Mouse (Mus musculus) embryonic facial prominence, embryonic 11.5 days (tissue): ENCODE results near the gene Fam24b. TPM values are rescaled to one million over a fixed set of nuclear protein-coding genes. Genes with fewer than 3 reads are reported as not detected.

Source experiments
- ATAC-seq: fragments of 200-750 bp; cut with Nextera tagmentation; replicated peaks from 2 replicates; pipeline ENCODE4 v1.8.0; 2017; ENCODE audit warnings: low read depth; ENCODE audit not compliant: insufficient number of reproducible peaks, low FRiP score, low TSS enrichment
- DNase-seq: peaks from one replicate; pipeline ENCODE4 v3.0.0-alpha.2; 2015; ENCODE audit warnings: low spot score
- H3K27ac ChIP-seq: fragments of 300-500 bp; sonication (generic); replicated peaks from 2 replicates; pipeline ENCODE4 v1.5.1; 2014; ENCODE audit warnings: mild to moderate bottlenecking, low read depth, low read length, control low read depth
- H3K27me3 ChIP-seq: fragments of 300-500 bp; sonication (generic); 2 replicates; pipeline ENCODE4 v1.6.1; 2014; ENCODE audit warnings: mild to moderate bottlenecking, low read length, moderate library complexity, mixed read lengths; ENCODE audit not compliant: control insufficient read depth, insufficient read depth
- H3K36me3 ChIP-seq: fragments of 300-500 bp; sonication (generic); replicated peaks from 2 replicates; pipeline ENCODE4 v1.6.1; 2014; ENCODE audit warnings: low read depth, mild to moderate bottlenecking, low read length, moderate library complexity, mixed read lengths; ENCODE audit not compliant: control insufficient read depth, insufficient read depth
- H3K4me1 ChIP-seq: fragments of 300-500 bp; sonication (generic); 2 replicates; pipeline ENCODE4 v1.6.1; 2014; ENCODE audit warnings: low read length, mixed read lengths; ENCODE audit not compliant: control insufficient read depth, insufficient read depth
- H3K4me2 ChIP-seq: fragments of 300-500 bp; sonication (generic); 2 replicates; pipeline ENCODE4 v1.6.1; 2014; ENCODE audit warnings: low read depth, mild to moderate bottlenecking, control low read depth, low read length, moderate library complexity
- H3K4me3 ChIP-seq: fragments of 300-500 bp; sonication (generic); 2 replicates; pipeline ENCODE4 v1.5.1; 2014; ENCODE audit warnings: low read depth, low read length, control low read depth
- H3K9ac ChIP-seq: fragments of 300-500 bp; sonication (generic); replicated peaks from 2 replicates; pipeline ENCODE4 v1.6.1; 2014; ENCODE audit warnings: mild to moderate bottlenecking, control low read depth, low read length
- H3K9me3 ChIP-seq: fragments of 300-500 bp; sonication (generic); replicated peaks from 2 replicates; pipeline ENCODE4 v1.6.1; 2016; ENCODE audit warnings: mild to moderate bottlenecking, low read length, inconsistent platforms, mixed read lengths; ENCODE audit not compliant: control insufficient read depth
- WGBS: fragments of 180-500 bp; shearing (Covaris S2); extraction: QIAGEN DNeasy Blood & Tissue Kit; methylation state at CpG from one replicate; pipeline ENCODE4 v1.1.7; 2014; 5-methylcytosine and 5-hydroxymethylcytosine counted together
- polyA plus RNA-seq: library from polyadenylated mRNA; unstranded; fragments of >200 nt; fragmentation: Nextera tagmentation; extraction: Ambion mirVana; gene quantifications from 2 replicates; pipeline ENCODE4 v1.2.1, GENCODE M21; 2014

Gene Fam24b
- polyA plus RNA-seq, 1 experiment from 2014 or later: not detected

GRCm38 (mm10) chr7:131356105-131356504, 26.8 kb upstream of the Fam24b start:
- Histone ChIP-seq H3K9ac (no peak overlapping the region), H3K9me3 (no peaks in the 10 kb centered on the region), H3K4me2 (no peak overlapping the region), H3K27me3 (no peaks in the 10 kb centered on the region), H3K36me3 (peaks cover 2% of the 10 kb centered on the region), H3K4me1 (no peaks in the 10 kb centered on the region), H3K27ac (no peak overlapping the region), H3K4me3 (no peak overlapping the region)
- 97% methylated on average over 13 of the region's 13 CpGs for WGBS
- no peak for DNase-seq
- no peak for ATAC-seq

GRCm38 (mm10) chr7:131345856-131346541, 16.7 kb upstream of the Fam24b start:
- 86% methylated on average over 7 of the region's 7 CpGs for WGBS
- DNase-seq (no peak), ATAC-seq (no peak)
- H3K4me3 ChIP-seq: no peak overlapping the region
- no peaks in the 10 kb centered on the region; the same call in 1 of the 2 replicates for H3K36me3 ChIP-seq
- H3K4me2 ChIP-seq: no peak overlapping the region
- no peaks in the 10 kb centered on the region for H3K9me3 ChIP-seq
- H3K4me1 ChIP-seq: no peaks in the 10 kb centered on the region
- H3K27me3 ChIP-seq: no peaks in the 10 kb centered on the region
- H3K9ac ChIP-seq: no peak overlapping the region
- no peak overlapping the region for H3K27ac ChIP-seq

GRCm38 (mm10) chr7:131337502-131338068, 8.3 kb upstream of the Fam24b start:
- Histone ChIP-seq H3K36me3 (peaks cover 3% of the 10 kb centered on the region; the same call in 1 of the 2 replicates), H3K9me3 (no peaks in the 10 kb centered on the region), H3K27me3 (no peaks in the 10 kb centered on the region), H3K9ac (no peak overlapping the region), H3K4me2 (no peak overlapping the region), H3K4me1 (no peaks in the 10 kb centered on the region), H3K4me3 (no peak overlapping the region), H3K27ac (no peak overlapping the region)
- ATAC-seq: no peak
- DNase-seq: no peak
- WGBS: 74% methylated on average over 8 of the region's 8 CpGs

- H3K27ac ChIP-seq: no peak within 1 kb of the TSS
- no peak within 1 kb of the TSS for H3K4me3 ChIP-seq
- no peak for ATAC-seq
- 41% methylated on average over 1 of the region's 1 CpGs for WGBS
- DNase-seq: no peak
- H3K9me3 ChIP-seq: no peaks in the 10 kb centered on the region
- H3K4me1 ChIP-seq: no peaks in the 10 kb centered on the region
- no peak within 1 kb of the TSS for H3K4me2 ChIP-seq
- no peaks in the 10 kb centered on the region for H3K36me3 ChIP-seq
- no peaks in the 10 kb centered on the region for H3K27me3 ChIP-seq
- H3K9ac ChIP-seq: no peak within 1 kb of the TSS
Measured at GRCm38 (mm10) chr7:131333564-131333963, 4.2 kb upstream of the Fam24b start, which contains the start of gene Fam24a. TSS of gene Fam24a (plus strand) at chr7:131333864.

GRCm38 (mm10) chr7:131331688-131332087, 2.4 kb upstream of the Fam24b start:
- no peak for DNase-seq
- H3K4me1 ChIP-seq: no peaks in the 10 kb centered on the region

GRCm38 (mm10) chr7:131327054-131327453, 2.3 kb downstream of the Fam24b start:
- H3K27ac ChIP-seq: no peak overlapping the region
- no peaks in the 10 kb centered on the region for H3K4me1 ChIP-seq
- DNase-seq (no peak), ATAC-seq (no peak)
- no peaks in the 10 kb centered on the region for H3K36me3 ChIP-seq
- WGBS: 87% methylated on average over 5 of the region's 5 CpGs
- no peak overlapping the region for H3K4me3 ChIP-seq
- no peak overlapping the region for H3K9ac ChIP-seq
- H3K27me3 ChIP-seq: no peaks in the 10 kb centered on the region
- H3K9me3 ChIP-seq: no peaks in the 10 kb centered on the region
- no peak overlapping the region for H3K4me2 ChIP-seq

More at GRCm38 (mm10) chr7:131331688-131332087, 2.4 kb upstream of the Fam24b start:
- H3K4me3 ChIP-seq: no peak overlapping the region
- ATAC-seq: no peak
- no peaks in the 10 kb centered on the region for H3K9me3 ChIP-seq
- no peak overlapping the region for H3K27ac ChIP-seq
- H3K4me2 ChIP-seq: no peak overlapping the region
- H3K9ac ChIP-seq: no peak overlapping the region
- 67% methylated on average over 2 of the region's 2 CpGs for WGBS
- no peaks in the 10 kb centered on the region for H3K36me3 ChIP-seq
- H3K27me3 ChIP-seq: no peaks in the 10 kb centered on the region

- Histone ChIP-seq H3K4me3 (no peak within 1 kb of the TSS), H3K27ac (no peak within 1 kb of the TSS), H3K9me3 (no peaks in the 10 kb centered on the region), H3K4me1 (no peaks in the 10 kb centered on the region), H3K36me3 (no peaks in the 10 kb centered on the region), H3K4me2 (no peak within 1 kb of the TSS), H3K27me3 (no peaks in the 10 kb centered on the region), H3K9ac (no peak within 1 kb of the TSS)
- ATAC-seq (no peak), DNase-seq (no peak)
- WGBS: 91% methylated on average over 2 of the region's 2 CpGs
Measured at GRCm38 (mm10) chr7:131322192-131322591, 7.1 kb downstream of the Fam24b start, which contains the start of gene Cuzd1. TSS of gene Cuzd1 (minus strand) at chr7:131322292.

- no peak for DNase-seq
- no peaks in the 10 kb centered on the region for H3K9me3 ChIP-seq
- WGBS: 70% methylated on average over 6 of the region's 7 CpGs
- H3K4me3 ChIP-seq: no peak overlapping the region
- H3K27me3 ChIP-seq: no peaks in the 10 kb centered on the region
- H3K27ac ChIP-seq: no peak overlapping the region
- no peak for ATAC-seq
- no peak overlapping the region for H3K4me2 ChIP-seq
- H3K9ac ChIP-seq: no peak overlapping the region
- H3K4me1 ChIP-seq: no peaks in the 10 kb centered on the region
- no peaks in the 10 kb centered on the region for H3K36me3 ChIP-seq
Measured at GRCm38 (mm10) chr7:131318340-131318739, 11.0 kb downstream of the Fam24b start.
